Mouse (Mus musculus): ENCODE measurements at regions not wholly inside any gene's neighbourhood (a gene's known extent, or its start where the extent isn't known, plus 50 kb on each side); places are given as distances from the start of the nearest gene placed in this dataset.

- intact Hi-C loops (cut with DNase I), result no loop called here
- no peak for DNase-seq (ENCODE audit: low spot score in 2 of 2)
Measured at GRCm38 (mm10) chr2:124770028-124770427, 297.9 kb upstream of the Slc24a5 start.

- intact Hi-C loops (cut with DNase I), result no loop called here
- DNase-seq (ENCODE audit: low spot score in 2 of 2), result no peak
Measured at GRCm38 (mm10) chr2:124772055-124772708, 295.7 kb upstream of the Slc24a5 start.

GRCm38 (mm10) chr2:124775737-124776136 is 292.2 kb upstream of the Slc24a5 start:
- intact Hi-C loops (cut with DNase I), result no loop called here
- DNase-seq (ENCODE audit: low spot score in 2 of 2), result no peak

GRCm38 (mm10) chr2:124792633-124793036 is 275.3 kb upstream of the Slc24a5 start:
- DNase-seq (ENCODE audit: low spot score in 2 of 2), result no peak
- intact Hi-C loops (cut with DNase I), result no loop called here

GRCm38 (mm10) chr2:124811709-124812108 is 256.2 kb upstream of the Slc24a5 start:
- intact Hi-C loops (cut with DNase I), result no loop called here
- no peak for DNase-seq (ENCODE audit: low spot score in 2 of 2)

- intact Hi-C loops (cut with DNase I), result no loop called here
- no peak for DNase-seq (ENCODE audit: low spot score in 2 of 2)
Measured at GRCm38 (mm10) chr2:124816814-124817213, 251.1 kb upstream of the Slc24a5 start.

- no peak for DNase-seq (ENCODE audit: low spot score in 2 of 2)
- intact Hi-C loops (cut with DNase I), result no loop called here
Measured at GRCm38 (mm10) chr2:124819846-124820245, 248.1 kb upstream of the Slc24a5 start.

- intact Hi-C loops (cut with DNase I), result no loop called here
- DNase-seq (ENCODE audit: low spot score in 2 of 2), result no peak
Measured at GRCm38 (mm10) chr2:124820821-124821220, 247.1 kb upstream of the Slc24a5 start.

- intact Hi-C loops (cut with DNase I), result no loop called here
- no peak for DNase-seq (ENCODE audit: low spot score in 2 of 2)
Measured at GRCm38 (mm10) chr2:124821366-124821765, 246.6 kb upstream of the Slc24a5 start.

- no peak for DNase-seq (ENCODE audit: low spot score in 2 of 2)
- intact Hi-C loops (cut with DNase I), result no loop called here
Measured at GRCm38 (mm10) chr2:124848812-124849211, 219.1 kb upstream of the Slc24a5 start.

- no peak for DNase-seq (ENCODE audit: low spot score in 2 of 2)
- intact Hi-C loops (cut with DNase I), result no loop called here
Measured at GRCm38 (mm10) chr2:124858504-124858903, 209.4 kb upstream of the Slc24a5 start.

GRCm38 (mm10) chr2:124888209-124888608 is 179.7 kb upstream of the Slc24a5 start:
- no peak for DNase-seq (ENCODE audit: low spot score in 2 of 2)
- intact Hi-C loops (cut with DNase I), result no loop called here

GRCm38 (mm10) chr2:124895002-124895401 is 172.9 kb upstream of the Slc24a5 start:
- DNase-seq (ENCODE audit: low spot score in 2 of 2), result no peak
- intact Hi-C loops (cut with DNase I), result no loop called here

- no peak for DNase-seq (ENCODE audit: low spot score in 2 of 2)
- intact Hi-C loops (cut with DNase I), result no loop called here
Measured at GRCm38 (mm10) chr2:124903556-124903955, 164.4 kb upstream of the Slc24a5 start.

- intact Hi-C loops (cut with DNase I), result no loop called here
- no peak for DNase-seq (ENCODE audit: low spot score in 2 of 2)
Measured at GRCm38 (mm10) chr2:124905076-124905475, 162.8 kb upstream of the Slc24a5 start.

- no peak for DNase-seq (ENCODE audit: low spot score in 2 of 2)
- intact Hi-C loops (cut with DNase I), result no loop called here
Measured at GRCm38 (mm10) chr2:124918986-124919761, 148.8 kb upstream of the Slc24a5 start.

GRCm38 (mm10) chr2:124919762-124920255 is 148.1 kb upstream of the Slc24a5 start:
- no peak for DNase-seq (ENCODE audit: low spot score in 2 of 2)
- intact Hi-C loops (cut with DNase I), result no loop called here

GRCm38 (mm10) chr2:124920265-124920664 is 147.7 kb upstream of the Slc24a5 start:
- intact Hi-C loops (cut with DNase I), result no loop called here

GRCm38 (mm10) chr2:124927882-124928758 is 139.8 kb upstream of the Slc24a5 start:
- peak; percentile 28 to 54 for DNase-seq (ENCODE audit: low spot score in 2 of 2)

More at GRCm38 (mm10) chr2:124920265-124920664, 147.7 kb upstream of the Slc24a5 start:
- DNase-seq (ENCODE audit: low spot score in 2 of 2), result peak in 1 of 2 experiments; percentile 10

GRCm38 (mm10) chr2:124928759-124929113 is 139.2 kb upstream of the Slc24a5 start:
- DNase-seq (ENCODE audit: low spot score in 2 of 2), result no peak
- intact Hi-C loops (cut with DNase I), result loop anchor here (2.0 to 5.0 kb wide), 2 partner anchors 321 to 828 kb away; no protein-coding TSS in a partner anchor

More at GRCm38 (mm10) chr2:124927882-124928758, 139.8 kb upstream of the Slc24a5 start:
- intact Hi-C loops (cut with DNase I), result loop anchor here (2.0 to 5.0 kb wide), 2 partner anchors 321 to 827 kb away; no protein-coding TSS in a partner anchor
